Mouse (Mus musculus): Measurements from ENCODE around the gene Cxcr5.

Gene Cxcr5

DNA sequence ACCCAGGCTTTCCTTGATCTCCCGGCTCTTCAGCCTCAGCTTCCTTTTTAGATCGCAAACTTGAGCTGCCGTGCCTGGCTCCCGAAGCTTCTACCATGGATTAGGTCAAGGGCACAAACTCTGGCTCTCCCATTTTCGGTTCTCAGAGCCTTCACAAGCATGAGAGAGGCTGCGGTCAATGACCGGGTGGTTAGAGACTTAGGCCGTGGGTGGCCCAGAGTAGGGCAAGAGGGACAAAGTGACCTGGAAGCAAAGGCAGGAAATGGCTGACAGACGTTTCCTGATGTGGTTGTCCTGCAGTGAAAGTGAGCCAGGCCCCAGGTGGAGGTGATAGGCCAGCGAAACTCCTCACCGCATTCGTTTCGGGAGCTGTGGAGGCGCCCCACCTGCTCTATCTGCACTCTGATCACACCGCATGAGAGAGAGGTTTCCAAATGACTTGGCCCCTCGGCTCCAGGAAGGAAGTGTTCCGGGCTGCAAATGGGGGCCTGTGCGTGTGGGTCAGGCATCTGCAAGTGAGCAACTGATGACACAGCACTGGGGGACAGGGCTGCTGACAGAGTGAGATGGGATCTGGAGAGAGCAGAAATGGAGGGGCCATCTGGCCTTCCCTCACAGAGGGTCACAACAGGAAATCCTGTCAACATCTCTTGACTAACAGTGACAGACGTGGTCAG is 23.9 kb downstream of the Cxcr5 start:
- no peak for DNase-seq (ENCODE audit: low spot score in 2 of 2)

GRCm38 (mm10) chr9:44532991-44533580 is 28.6 kb downstream of the Cxcr5 start:
- no peak for DNase-seq (ENCODE audit: low spot score in 2 of 2)

DNA sequence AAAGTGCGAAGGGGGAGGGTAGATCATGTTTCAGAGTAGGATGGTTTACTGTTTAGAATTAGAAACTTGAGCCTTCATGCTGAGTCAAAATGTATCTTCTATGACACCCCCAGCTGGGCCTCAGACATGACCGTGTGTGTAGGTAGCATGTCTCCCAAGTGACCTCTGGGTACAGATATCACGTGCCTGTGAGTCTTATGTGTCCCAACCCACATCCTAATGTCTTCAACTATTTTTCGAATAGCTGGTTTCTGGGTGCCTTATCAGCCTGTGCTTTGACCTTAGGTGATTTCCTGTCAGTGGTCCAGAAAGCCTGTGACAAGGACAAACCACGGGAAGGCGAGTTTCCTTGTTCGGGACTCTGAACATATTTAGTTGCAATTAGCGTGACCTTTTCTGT is 33.3 kb downstream of the Cxcr5 start:
- DNase-seq (ENCODE audit: low spot score in 2 of 2): no peak

- no peak for DNase-seq (ENCODE audit: low spot score in 2 of 2)
These were observed 35.2 kb downstream of the Cxcr5 start for GRCm38 (mm10) chr9:44526337-44527112.

GRCm38 (mm10) chr9:44525589-44525988 is 36.1 kb downstream of the Cxcr5 start:
- DNase-seq (ENCODE audit: low spot score in 2 of 2): no peak

- DNase-seq (ENCODE audit: low spot score in 2 of 2): no peak
These were observed 36.7 kb downstream of the Cxcr5 start for GRCm38 (mm10) chr9:44525001-44525400.

- DNase-seq (ENCODE audit: low spot score in 2 of 2): no peak
These were observed 37.3 kb downstream of the Cxcr5 start for GRCm38 (mm10) chr9:44524235-44524826.

GRCm38 (mm10) chr9:44523686-44524085 is 38.0 kb downstream of the Cxcr5 start:
- DNase-seq (ENCODE audit: low spot score in 2 of 2): no peak

DNA sequence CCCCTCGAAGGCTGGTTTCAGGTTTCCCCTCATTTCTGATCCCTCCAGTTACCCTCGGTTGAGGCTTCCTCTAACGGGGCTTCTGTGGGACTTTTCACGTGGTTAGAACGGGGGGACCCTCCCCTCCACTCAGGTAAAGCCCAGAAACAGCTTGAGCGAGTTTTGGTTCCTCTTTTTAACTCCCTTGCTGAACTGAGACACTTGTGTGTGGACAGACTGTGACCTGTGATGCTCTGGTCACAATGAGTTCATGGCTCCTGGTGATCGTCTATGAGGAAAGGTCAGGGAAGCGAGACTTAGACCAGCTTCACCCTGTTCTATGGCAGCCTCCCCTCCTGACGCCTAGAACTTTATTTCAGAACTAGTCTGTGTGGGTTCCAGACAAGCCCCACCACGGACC is 39.8 kb downstream of the Cxcr5 start:
- DNase-seq (ENCODE audit: low spot score in 2 of 2): no peak

- DNase-seq (ENCODE audit: low spot score in 2 of 2): peak in 1 of 2 experiments; percentile 59
These were observed 43.6 kb downstream of the Cxcr5 start for GRCm38 (mm10) chr9:44518068-44518467.

DNA sequence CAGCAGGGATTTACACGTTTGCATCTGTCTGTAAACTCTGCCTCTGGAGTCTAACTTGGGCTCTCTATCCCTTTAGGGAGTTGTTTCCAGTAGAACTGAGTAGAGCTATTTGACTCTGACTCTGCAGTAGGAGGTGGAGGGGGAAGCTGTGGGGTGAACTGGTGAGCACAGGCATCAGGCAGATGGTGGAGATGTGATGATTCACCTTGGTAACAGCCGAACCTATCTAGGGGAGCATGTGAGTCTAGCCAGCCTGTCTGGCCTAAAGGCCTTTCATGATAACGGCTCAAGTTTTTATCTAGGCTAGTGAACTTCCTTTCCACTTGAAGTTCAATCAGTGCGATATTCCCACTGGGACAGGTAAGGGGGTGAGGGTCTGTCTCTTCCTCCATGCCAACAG is 44.3 kb downstream of the Cxcr5 start:
- no peak for DNase-seq (ENCODE audit: low spot score in 2 of 2)

GRCm38 (mm10) chr9:44515891-44516290 is 45.8 kb downstream of the Cxcr5 start:
- DNase-seq (ENCODE audit: low spot score in 2 of 2): no peak

GRCm38 (mm10) chr9:44515131-44515751 is 46.4 kb downstream of the Cxcr5 start:
- peak in 1 of 2 experiments; percentile 53 for DNase-seq (ENCODE audit: low spot score in 2 of 2)

- no peak for DNase-seq (ENCODE audit: low spot score in 2 of 2)
These were observed 47.5 kb downstream of the Cxcr5 start for GRCm38 (mm10) chr9:44514147-44514546.

- no peak for DNase-seq (ENCODE audit: low spot score in 2 of 2)
These were observed 48.1 kb downstream of the Cxcr5 start for GRCm38 (mm10) chr9:44513610-44514009.

DNA sequence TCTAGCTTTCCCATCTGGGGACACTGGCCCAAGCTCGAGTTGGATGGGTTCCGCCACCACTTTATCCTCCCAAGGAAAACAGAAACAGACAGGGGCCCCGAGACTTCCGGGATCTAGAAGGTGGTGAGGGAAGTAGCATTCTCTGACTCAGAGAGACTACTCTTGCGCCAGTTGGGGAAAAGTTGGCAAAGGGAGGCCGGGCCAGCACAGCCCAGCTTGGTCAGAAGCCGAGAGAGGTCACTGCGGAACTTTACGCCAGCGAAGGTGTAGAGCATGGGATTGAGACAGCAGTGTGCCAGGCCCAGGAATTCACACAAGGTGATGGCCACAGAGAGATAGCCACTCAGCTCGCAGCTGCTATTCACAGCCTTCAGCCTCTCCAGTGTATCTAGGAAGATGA is 48.6 kb downstream of the Cxcr5 start:
- no peak for DNase-seq (ENCODE audit: low spot score in 2 of 2)

DNA sequence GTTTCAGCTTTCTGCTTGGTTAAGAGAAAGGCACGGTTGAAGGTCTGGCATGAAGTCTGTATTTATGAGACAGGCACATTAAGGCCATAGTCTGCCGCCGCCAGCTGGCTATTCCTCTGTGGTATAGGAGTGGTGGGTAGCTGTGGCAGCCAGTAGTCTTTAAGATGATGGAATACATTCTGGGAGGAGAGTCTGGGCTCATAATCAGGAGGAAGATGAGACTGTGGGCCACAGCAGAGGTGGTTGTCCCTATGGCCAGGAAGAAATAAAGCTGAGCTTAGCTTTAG is 49.0 kb downstream of the Cxcr5 start:
- DNase-seq (ENCODE audit: low spot score in 2 of 2): no peak

- DNase-seq (ENCODE audit: low spot score in 2 of 2): no peak
These were observed 49.6 kb downstream of the Cxcr5 start for GRCm38 (mm10) chr9:44511935-44512716.

DNA sequence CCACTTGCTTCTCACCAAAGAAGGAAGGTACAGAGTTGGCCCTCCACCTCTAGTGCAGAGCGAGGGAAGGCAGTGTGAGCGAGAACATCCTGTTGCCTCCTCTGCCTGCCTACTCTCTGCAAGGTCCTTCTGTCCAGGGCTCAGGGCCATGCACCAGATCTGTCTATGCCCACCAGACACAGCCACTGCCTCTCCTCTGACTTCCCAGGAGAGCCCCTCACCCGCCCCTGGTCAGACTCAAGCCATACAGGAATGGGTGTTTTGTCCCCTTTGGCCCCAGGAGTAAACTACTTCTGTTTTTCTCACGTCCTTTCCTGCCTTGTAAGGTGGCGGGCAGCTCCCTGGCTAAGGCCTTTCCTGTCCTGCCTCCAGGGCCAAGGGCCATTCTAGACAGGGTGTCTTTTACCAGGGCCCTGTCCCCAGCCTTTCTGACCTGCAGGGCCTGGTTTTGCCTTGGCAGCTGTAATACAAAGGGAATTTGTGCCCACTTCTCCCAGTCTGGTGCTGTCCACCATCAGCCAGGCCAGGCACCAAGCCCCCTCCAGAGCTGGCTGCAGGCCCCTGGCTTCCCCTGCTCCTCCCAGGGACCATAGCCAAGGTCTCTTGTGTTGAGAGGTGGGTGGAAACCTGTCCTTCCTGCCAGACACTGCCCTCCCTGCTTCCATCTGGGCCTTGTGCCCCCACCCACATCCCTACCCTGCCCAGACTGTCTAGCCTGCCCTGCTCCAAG is 50.6 kb downstream of the Cxcr5 start:
- peak in 1 of 2 experiments; percentile 47 for DNase-seq (ENCODE audit: low spot score in 2 of 2)

DNA sequence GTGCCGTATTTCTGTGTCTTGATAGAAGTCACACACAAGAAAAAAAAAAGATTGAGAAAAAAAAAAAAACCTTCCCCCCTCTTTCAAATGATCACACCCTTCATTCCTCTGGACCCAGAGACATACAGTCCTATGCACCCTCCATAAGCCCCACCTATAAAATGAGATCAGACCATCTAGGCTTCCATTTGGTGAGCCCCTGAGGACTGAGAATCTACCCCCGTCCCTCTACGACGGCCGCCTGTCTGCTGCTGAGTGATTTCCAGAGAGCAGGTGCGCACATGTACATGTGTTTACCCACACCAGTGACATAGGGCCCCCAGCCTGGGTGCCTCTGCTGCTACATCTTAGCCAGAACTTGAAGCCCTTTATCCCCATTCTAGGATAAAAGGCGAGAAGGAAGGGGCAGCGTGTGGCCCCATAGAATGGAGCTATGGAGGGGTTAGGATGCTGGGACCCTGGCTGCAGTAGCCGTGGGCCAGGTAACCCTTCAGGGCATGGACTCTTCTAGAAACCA is 51.3 kb downstream of the Cxcr5 start:
- no peak for DNase-seq (ENCODE audit: low spot score in 2 of 2)

Data from frontal cortex, postnatal 36 days (tissue).